Mouse (Mus musculus) heart, embryonic 10.5 days (tissue): ENCODE measurements around the gene Zfp992. TPM values are rescaled to one million over a fixed set of nuclear protein-coding genes. Genes with fewer than 3 reads are reported as not detected.
A peak's percentile ranks its signal among the peaks of the same experiment; 100 is the strongest.
"Not testable (repeated sequence)": the region's sequence is repeated elsewhere in the genome, so short reads cannot be mapped to it uniquely, and the experiment has no call there.

ENCODE experiments used
- DNase-seq: peaks from one replicate; pipeline ENCODE4 v3.0.0-alpha.2; 2017; ENCODE audit warnings: low spot score
- H3K27ac ChIP-seq: fragments of 300-500 bp; sonication (generic); 2 replicates; pipeline ENCODE4 v1.5.1; 2016; ENCODE audit warnings: mild to moderate bottlenecking
- H3K27me3 ChIP-seq: fragments of 300-500 bp; sonication (generic); 2 replicates; pipeline ENCODE4 v1.6.1; 2016; ENCODE audit warnings: mild to moderate bottlenecking; ENCODE audit not compliant: poor library complexity, insufficient read depth, severe bottlenecking
- H3K36me3 ChIP-seq: fragments of 300-500 bp; sonication (generic); 2 replicates; pipeline ENCODE4 v1.6.1; 2016; ENCODE audit warnings: mild to moderate bottlenecking, moderate library complexity
- H3K4me1 ChIP-seq: fragments of 300-500 bp; sonication (generic); 2 replicates; pipeline ENCODE4 v1.6.1; 2016; ENCODE audit warnings: mild to moderate bottlenecking
- H3K4me3 ChIP-seq: fragments of 300-500 bp; sonication (generic); 2 replicates; pipeline ENCODE4 v1.5.1; 2016; ENCODE audit warnings: mild to moderate bottlenecking, moderate library complexity
- H3K9me3 ChIP-seq: fragments of 300-500 bp; sonication (generic); 2 replicates; pipeline ENCODE4 v1.6.1; 2016; ENCODE audit warnings: mild to moderate bottlenecking, moderate library complexity
- WGBS: fragments of 180-500 bp; shearing (Covaris S2); methylation state at CpG from one replicate; pipeline ENCODE4 v1.1.7; 2016; 5-methylcytosine and 5-hydroxymethylcytosine counted together
- polyA plus RNA-seq: library from polyadenylated mRNA; unstranded; fragments of >200 nt; fragmentation: Nextera tagmentation; extraction: Ambion mirVana; gene quantifications from 2 replicates; pipeline ENCODE4 v1.2.1, GENCODE M21; 2016

Zfp992 gene
- polyA plus RNA-seq, 1 experiment from 2014 or later: 5.3 TPM

DNA sequence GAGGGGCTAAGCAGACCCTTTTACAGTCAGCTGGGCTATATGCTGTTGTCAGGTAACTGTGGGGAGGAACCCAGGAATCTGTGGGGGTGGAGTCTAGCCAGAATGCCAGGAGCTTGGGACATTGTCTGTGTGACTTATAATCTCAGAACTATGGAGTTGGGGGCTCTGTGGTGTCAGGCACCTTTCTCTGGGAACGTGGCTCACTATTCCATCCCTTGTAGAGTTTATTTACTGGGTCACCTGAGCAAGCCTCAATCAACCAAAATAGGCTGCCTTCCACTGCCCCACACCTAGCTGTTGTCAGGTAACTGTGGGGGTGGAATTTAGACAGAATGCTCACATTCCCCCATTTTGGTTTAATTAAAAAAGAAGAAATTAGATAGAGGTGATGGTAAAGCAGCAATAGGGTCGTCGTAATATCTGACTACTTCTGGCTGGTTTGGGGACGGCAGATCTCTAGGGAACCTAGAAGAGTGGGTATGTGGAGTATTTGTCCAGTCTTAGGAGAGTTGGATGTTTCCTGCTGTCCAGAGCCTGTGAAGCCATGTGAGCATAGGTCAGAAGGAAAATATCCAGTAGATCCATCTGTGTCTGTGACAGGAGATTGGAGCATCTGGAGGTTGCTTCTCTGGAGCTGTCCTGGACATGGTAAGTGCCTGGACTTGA lies 7.4 kb downstream of the Zfp992 start:
- H3K4me1 ChIP-seq: no peaks in the 10 kb centered on the region
- DNase-seq: peak; percentile 72
- H3K27me3 ChIP-seq: no peaks in the 10 kb centered on the region
- peaks cover 59% of the 10 kb centered on the region for H3K9me3 ChIP-seq
- H3K4me3 ChIP-seq: no peak overlapping the region
- WGBS: 73% methylated on average over 4 of the region's 4 CpGs
- no peak overlapping the region for H3K27ac ChIP-seq
- H3K36me3 ChIP-seq: peaks cover 7% of the 10 kb centered on the region; the same call in 1 of the 2 replicates

DNA sequence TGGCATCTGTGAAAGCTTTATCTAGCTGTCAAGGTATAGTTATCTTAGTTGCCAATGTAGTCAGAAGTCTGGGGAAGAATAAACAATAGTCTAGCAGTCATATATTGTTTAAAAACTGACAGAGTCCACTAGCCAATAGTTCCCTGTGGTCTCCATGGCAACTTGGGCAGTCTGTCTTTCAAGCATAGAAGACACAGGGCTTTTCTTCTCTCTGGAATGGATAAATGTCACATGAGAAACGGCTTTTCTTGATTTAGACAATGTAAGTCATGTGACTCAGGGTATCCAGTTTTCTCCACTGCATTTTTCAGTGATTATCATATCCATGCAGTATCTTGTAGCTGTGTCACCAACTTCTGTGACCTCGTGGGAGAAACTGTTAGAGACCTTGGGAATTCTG lies 8.3 kb downstream of the Zfp992 start:
- Histone ChIP-seq H3K27ac (no peak overlapping the region), H3K4me1 (no peaks in the 10 kb centered on the region), H3K4me3 (no peak overlapping the region), H3K27me3 (no peaks in the 10 kb centered on the region), H3K9me3 (peaks cover 59% of the 10 kb centered on the region), H3K36me3 (peaks cover 7% of the 10 kb centered on the region; the same call in 1 of the 2 replicates)
- DNase-seq: no peak
- 72% methylated on average over 2 of the region's 2 CpGs for WGBS

DNA sequence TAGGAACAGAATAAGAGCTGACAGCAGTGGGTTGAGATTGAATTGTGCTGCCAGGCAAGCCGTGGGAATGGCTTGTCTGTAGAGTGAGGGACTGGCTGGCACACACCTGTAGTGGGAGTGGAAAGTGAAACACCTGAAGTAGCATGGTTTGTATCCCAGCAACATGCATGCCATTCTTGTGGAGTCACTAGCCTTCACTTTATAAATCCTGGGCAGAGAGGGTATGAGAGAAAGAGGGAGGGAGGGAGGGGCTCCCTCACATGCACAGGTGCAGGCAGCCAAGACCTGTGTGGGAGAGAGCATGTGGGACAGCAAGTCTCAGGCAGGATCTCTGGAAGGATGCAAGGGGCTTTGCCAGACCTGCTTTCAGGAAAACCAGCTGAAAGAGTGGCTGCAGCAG lies 8.9 kb downstream of the Zfp992 start:
- Histone ChIP-seq H3K4me3 (no peak overlapping the region), H3K9me3 (peaks cover 55% of the 10 kb centered on the region)
- WGBS: 82% methylated on average over 1 of the region's 1 CpGs

DNA sequence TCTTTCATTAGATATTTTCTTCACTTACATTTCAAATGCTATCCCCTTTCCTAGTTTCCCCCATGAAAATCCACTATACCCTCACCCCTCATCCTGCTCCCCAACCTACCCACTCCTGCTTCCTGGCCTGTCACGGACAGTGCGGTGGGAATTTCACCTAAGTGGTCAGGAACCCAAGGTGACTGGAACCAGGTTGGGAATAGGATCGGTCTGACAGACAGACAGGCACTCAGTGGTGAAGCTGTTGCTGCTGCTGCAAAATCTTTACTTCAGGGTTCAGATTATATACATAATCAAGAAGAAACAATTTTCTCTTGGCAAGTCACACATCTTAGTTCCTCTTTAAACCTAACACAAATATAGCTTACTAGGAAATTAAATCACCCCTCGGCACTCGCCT lies 11.0 kb downstream of the Zfp992 start:
- H3K27ac ChIP-seq, H3K36me3 ChIP-seq, H3K4me1 ChIP-seq, H3K27me3 ChIP-seq, H3K4me3 ChIP-seq, DNase-seq: not testable (repeated sequence)
- 83% methylated on average over 5 of the region's 5 CpGs for WGBS
- peaks cover 47% of the 10 kb centered on the region for H3K9me3 ChIP-seq

More for the DNA sequence above, 8.9 kb downstream of the Zfp992 start:
- DNase-seq: no peak
- Histone ChIP-seq H3K36me3 (peaks cover 4% of the 10 kb centered on the region; the same call in 1 of the 2 replicates), H3K4me1 (no peaks in the 10 kb centered on the region), H3K27ac (no peak overlapping the region), H3K27me3 (no peaks in the 10 kb centered on the region)

DNA sequence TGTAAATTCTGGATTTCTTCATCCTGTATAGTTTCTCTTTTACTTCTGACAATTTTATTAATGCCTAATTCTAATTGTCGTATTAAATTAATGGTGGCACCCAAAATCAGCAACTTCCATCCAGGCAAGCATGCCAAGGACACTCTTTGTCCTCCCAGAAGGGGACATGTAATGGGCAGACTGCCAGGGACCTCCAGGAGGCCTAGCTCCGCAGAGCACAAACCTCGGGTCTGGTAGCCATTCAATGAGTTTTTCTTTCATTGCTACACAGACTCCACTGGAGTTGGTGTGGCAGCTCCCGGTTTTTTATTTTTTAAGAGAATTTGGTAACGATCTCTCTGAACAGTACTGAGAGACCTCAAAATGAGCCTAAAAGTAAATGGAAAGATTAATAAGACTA lies 11.9 kb downstream of the Zfp992 start:
- not testable (repeated sequence) for DNase-seq

DNA sequence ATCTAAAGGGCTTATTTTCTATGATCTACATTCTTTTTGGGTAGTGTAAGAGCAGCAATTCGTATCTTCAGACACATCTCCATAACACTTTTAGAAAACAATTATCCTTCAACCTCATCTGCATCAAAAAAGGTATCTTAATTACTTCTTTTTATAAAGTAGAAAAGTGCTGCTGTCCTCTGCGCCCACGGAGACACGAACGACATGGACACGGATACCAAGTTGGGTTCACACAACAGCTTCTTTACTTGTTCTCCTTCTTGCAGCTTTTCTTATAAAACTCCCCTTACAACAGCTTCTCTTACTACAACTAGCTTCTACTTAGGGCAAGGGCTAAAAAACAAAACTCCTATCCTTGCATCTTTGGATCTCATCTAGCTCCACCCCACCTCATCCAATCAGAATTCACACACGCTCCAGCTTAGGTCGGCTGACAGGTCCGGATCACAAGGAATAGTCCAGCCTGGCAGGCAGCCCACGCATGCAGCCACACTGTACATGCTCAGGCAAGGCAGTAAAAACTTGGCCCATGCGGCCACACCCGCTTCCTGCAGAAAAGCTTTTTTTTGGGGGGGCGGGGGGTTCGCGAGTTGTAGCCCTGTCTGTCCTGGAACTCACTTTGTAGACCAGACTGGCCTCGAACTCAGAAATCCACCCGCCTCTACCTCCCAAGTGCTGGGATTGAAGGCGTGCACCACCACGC lies 15.0 kb downstream of the Zfp992 start:
- Histone ChIP-seq H3K36me3 (peaks cover 15% of the 10 kb centered on the region), H3K9me3 (peaks cover 21% of the 10 kb centered on the region)
- H3K4me3 ChIP-seq, H3K27ac ChIP-seq, H3K27me3 ChIP-seq, H3K4me1 ChIP-seq, DNase-seq: not testable (repeated sequence)
- 90% methylated on average over 19 of the region's 19 CpGs for WGBS

More for the DNA sequence above, 11.9 kb downstream of the Zfp992 start:
- not testable (repeated sequence) for H3K4me1 ChIP-seq, H3K4me3 ChIP-seq, H3K27me3 ChIP-seq, H3K27ac ChIP-seq
- Histone ChIP-seq H3K36me3 (peaks cover 17% of the 10 kb centered on the region), H3K9me3 (peaks cover 47% of the 10 kb centered on the region)
- WGBS: 78% methylated on average over 5 of the region's 5 CpGs

DNA sequence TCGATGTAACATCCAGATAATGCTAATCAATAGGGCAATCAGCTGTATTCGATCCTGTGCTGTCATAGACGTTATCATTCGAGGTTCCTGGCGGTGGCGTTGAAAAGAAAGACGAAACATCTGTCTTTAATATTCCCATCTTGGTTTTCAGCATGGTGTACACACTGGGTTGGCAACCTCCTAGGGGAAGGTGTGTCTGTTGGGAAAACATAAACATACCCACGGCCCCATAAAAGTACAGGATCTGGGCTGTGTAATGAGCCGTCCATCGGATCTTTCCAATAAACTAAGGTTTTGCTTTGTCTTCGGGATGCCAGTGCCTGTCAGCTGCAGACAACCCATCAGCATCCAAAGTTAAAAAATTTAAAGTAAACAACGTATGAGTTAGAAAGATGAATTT lies 21.2 kb downstream of the Zfp992 start:
- H3K9me3 ChIP-seq: peaks cover 20% of the 10 kb centered on the region
- H3K4me3 ChIP-seq, DNase-seq, H3K4me1 ChIP-seq, H3K36me3 ChIP-seq, H3K27ac ChIP-seq, H3K27me3 ChIP-seq: not testable (repeated sequence)
- 92% methylated on average over 11 of the region's 12 CpGs for WGBS

DNA sequence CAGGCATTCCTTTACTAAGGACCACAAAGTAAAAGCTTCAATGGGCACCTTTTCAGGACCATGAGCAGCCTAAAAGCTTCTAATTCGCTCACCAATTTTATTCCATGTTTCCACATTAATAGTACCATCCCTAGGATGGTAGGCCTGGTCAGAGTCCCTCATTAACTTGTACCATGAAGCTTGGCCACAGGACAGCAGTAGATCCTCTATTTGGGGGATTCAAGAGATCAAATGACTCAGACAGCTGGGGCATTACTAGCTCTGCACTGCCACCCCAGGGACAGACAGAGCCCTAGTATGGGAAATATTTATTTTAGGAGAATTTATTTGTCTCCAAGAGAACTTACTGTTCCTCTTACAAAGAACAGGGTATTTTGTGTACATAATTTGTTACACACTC lies 25.4 kb downstream of the Zfp992 start:
- not testable (repeated sequence) for H3K4me1 ChIP-seq, H3K27me3 ChIP-seq, H3K36me3 ChIP-seq, H3K27ac ChIP-seq, DNase-seq, H3K4me3 ChIP-seq
- H3K9me3 ChIP-seq: peaks cover 39% of the 10 kb centered on the region
- WGBS: no CpG with 5 or more reads among the region's 1 CpGs

DNA sequence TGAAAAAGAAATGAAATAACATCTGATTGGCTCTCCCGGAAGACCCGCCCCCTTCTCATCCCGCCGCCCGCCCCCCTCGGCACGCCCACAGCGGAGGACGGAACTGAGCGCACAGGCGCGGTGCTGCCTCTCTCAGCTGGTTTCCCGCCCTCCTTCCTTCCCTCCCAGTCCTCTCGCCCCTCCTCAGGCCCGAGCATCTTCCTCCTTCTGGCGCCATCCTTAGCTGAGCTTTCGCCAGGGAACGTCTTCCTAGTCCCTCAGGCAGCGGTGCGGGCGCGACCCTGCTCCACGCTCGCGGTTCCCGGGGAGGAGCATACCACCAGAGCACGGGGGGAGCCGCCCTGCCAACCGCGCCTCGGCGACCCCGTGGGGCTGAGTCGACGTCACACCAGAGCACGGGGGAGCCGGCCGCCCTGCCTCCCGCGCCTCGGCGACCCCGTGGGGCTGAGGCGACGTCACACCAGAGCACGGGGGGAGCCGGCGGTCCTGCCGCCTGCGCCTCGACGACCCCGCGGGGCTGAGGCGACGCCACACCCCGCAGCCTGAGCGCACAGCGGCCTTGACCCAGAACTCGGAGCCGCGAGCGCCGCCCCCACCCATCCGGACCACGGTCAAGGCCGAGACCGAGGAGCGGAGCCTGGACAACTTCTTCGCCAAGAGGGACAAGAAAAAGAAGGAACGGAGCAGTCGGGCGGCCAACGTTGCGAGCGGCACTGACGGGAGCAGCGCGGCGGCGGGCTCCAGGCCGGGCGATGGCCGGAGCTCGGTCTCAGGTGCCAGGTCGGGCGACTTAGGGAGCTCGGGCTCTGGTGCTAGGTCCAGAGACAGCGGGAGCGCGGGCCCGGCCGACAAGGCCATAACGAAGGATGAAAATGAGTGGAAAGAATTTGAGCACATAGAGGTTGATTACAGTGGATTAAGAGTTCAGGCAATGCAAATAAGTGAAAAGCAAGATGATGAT lies 26.2 kb downstream of the Zfp992 start:
- not testable (repeated sequence) for H3K4me3 ChIP-seq, H3K27ac ChIP-seq, H3K4me1 ChIP-seq, H3K36me3 ChIP-seq, H3K27me3 ChIP-seq
- DNase-seq: peak; percentile 72
- peaks cover 36% of the 10 kb centered on the region for H3K9me3 ChIP-seq
- 48% methylated on average over 78 of the region's 94 CpGs for WGBS

DNA sequence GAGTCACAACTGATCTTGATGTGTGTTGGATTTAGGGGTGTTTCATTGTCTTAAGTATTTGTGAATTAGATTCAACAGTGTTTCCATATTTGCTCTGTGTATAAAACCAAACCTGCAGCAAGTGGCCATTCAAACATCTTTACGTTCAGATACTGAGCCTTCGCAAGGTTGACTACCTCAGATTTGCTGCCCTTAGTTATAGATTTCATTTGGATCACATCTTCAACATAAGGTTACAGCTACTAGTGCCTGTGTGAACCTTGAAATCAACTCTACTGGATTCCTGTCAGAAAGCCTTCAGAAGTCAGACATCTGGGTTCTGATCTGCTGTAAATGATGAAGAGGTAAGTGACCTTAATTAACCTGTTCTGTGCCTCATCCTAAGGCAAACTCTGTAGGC lies 27.4 kb downstream of the Zfp992 start:
- not testable (repeated sequence) for H3K27ac ChIP-seq, H3K4me1 ChIP-seq, H3K4me3 ChIP-seq, H3K27me3 ChIP-seq, H3K36me3 ChIP-seq
- 92% methylated on average over 2 of the region's 2 CpGs for WGBS
- peaks cover 47% of the 10 kb centered on the region for H3K9me3 ChIP-seq
- DNase-seq: peak; percentile 62

DNA sequence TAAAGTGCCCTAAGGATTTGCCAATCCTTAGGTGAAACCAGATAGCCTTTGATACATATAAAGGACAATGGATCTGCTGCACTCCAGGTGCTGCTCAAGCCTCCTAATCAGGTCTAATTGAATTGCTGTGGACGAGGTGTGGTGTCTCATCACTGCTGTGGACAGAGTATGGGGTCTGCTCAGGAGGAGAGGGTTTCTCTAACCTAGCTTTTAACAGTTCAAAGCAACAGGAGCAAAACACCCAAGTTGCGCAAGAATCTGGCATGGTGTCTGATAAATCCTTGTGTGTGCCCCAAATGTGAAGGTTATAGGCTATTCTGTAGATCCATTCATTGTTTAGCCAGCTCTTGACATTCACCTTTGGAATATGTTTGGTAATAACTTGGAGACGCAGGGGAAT lies 28.1 kb downstream of the Zfp992 start:
- H3K4me3 ChIP-seq, H3K27me3 ChIP-seq, H3K4me1 ChIP-seq, H3K36me3 ChIP-seq, H3K27ac ChIP-seq: not testable (repeated sequence)
- peaks cover 52% of the 10 kb centered on the region for H3K9me3 ChIP-seq
- 78% methylated on average over 3 of the region's 3 CpGs for WGBS
- DNase-seq: peak; percentile 74

DNA sequence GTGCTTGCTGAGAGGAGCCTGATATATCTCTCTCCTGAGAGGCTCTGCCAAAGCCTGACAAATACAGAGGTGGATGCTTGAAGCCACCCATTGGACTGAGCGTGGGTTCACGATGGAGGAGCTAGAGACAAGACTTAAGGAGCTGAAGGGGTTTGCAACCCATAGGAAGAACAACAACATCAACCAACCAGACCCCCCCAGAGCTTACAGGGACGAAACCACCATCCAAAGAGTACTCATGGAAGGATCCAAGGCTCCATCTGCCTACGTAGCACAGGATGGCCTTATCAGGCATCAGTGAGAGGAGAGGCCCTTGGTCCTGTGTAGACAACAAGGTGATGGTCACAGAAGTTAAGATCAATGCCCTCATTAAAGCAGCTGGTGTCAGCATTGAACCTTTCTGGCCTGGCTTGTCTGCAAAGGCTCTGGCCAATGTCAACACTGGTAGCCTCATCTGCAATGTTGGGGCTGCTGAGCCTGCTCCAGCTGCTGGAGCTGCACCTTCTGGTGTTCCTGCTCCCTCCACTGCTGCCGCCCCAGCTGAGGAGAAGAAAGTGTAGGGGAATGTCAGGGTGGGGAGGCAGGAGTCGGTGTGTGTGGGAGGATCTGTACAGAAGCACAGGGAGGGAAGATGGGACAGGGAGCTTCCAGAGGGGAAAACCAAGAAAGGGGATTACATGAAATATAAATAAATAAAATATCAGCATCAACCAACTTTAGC lies 31.7 kb downstream of the Zfp992 start:
- H3K27me3 ChIP-seq, H3K36me3 ChIP-seq, H3K27ac ChIP-seq, H3K4me3 ChIP-seq, H3K4me1 ChIP-seq: not testable (repeated sequence)
- WGBS: 71% methylated on average over 6 of the region's 6 CpGs
- H3K9me3 ChIP-seq: peaks cover 77% of the 10 kb centered on the region
- peak; percentile 86 for DNase-seq
